Mouse (Mus musculus): ENCODE data around the gene Tbc1d1. TPM values are rescaled to one million over a fixed set of nuclear protein-coding genes. Genes with fewer than 3 reads are reported as not detected.

The Tbc1d1 gene
- polyA plus RNA-seq, 1 experiment: 17.0 TPM

GRCm38 (mm10) chr5:64125783-64126182 lies 30.3 kb upstream of the Tbc1d1 start:
- Histone ChIP-seq H3K27ac (ENCODE audit: control insufficient read depth, insufficient read depth, low read length) (no peak overlapping the region), H3K4me1 (replicated peaks; ENCODE audit: control insufficient read depth, insufficient read depth, low read length) (no peaks in the 10 kb centered on the region), H3K36me3 (ENCODE audit: control insufficient read depth, insufficient read depth, low read length) (no peaks in the 10 kb centered on the region), H3K4me3 (ENCODE audit: control insufficient read depth, insufficient read depth, low read length) (no peak overlapping the region), H3K27me3 (ENCODE audit: control insufficient read depth, insufficient read depth, low read length) (no peaks in the 10 kb centered on the region)
- no peak for DNase-seq
- TF ChIP-seq POLR2A (IDR thresholded peaks at IDR 0.05; ENCODE audit: control insufficient read depth, extremely low read depth, insufficient read depth, low read length, poor library complexity) (no peak), CTCF (IDR thresholded peaks at IDR 0.05; ENCODE audit: borderline replicate concordance, control insufficient read depth, extremely low read depth, insufficient read depth, low read length, poor library complexity) (no peak)
- WGBS: 93% methylated on average over 5 of the region's 5 CpGs

GRCm38 (mm10) chr5:64131550-64131949 lies 24.6 kb upstream of the Tbc1d1 start:
- 94% methylated on average over 5 of the region's 5 CpGs for WGBS
- H3K27me3 ChIP-seq (ENCODE audit: control insufficient read depth, insufficient read depth, low read length): no peaks in the 10 kb centered on the region
- no peak overlapping the region for H3K4me3 ChIP-seq (ENCODE audit: control insufficient read depth, insufficient read depth, low read length)
- no peaks in the 10 kb centered on the region for H3K4me1 ChIP-seq (replicated peaks; ENCODE audit: control insufficient read depth, insufficient read depth, low read length)
- no peaks in the 10 kb centered on the region for H3K36me3 ChIP-seq (ENCODE audit: control insufficient read depth, insufficient read depth, low read length)
- H3K27ac ChIP-seq (ENCODE audit: control insufficient read depth, insufficient read depth, low read length): no peak overlapping the region
- no peak for DNase-seq
- TF ChIP-seq POLR2A (IDR thresholded peaks at IDR 0.05; ENCODE audit: control insufficient read depth, extremely low read depth, insufficient read depth, low read length, poor library complexity) (no peak), CTCF (IDR thresholded peaks at IDR 0.05; ENCODE audit: borderline replicate concordance, control insufficient read depth, extremely low read depth, insufficient read depth, low read length, poor library complexity) (no peak)

GRCm38 (mm10) chr5:64133901-64134300 lies 22.2 kb upstream of the Tbc1d1 start:
- 93% methylated on average over 4 of the region's 4 CpGs for WGBS

GRCm38 (mm10) chr5:64136325-64136724 lies 19.8 kb upstream of the Tbc1d1 start:
- peak; percentile 21 for DNase-seq
- no peaks in the 10 kb centered on the region for H3K4me1 ChIP-seq (replicated peaks; ENCODE audit: control insufficient read depth, insufficient read depth, low read length)
- 80% methylated on average over 5 of the region's 5 CpGs for WGBS

More at GRCm38 (mm10) chr5:64133901-64134300, 22.2 kb upstream of the Tbc1d1 start:
- no peak for TF ChIP-seq POLR2A (IDR thresholded peaks at IDR 0.05; ENCODE audit: control insufficient read depth, extremely low read depth, insufficient read depth, low read length, poor library complexity)
- no peak for TF ChIP-seq CTCF (IDR thresholded peaks at IDR 0.05; ENCODE audit: borderline replicate concordance, control insufficient read depth, extremely low read depth, insufficient read depth, low read length, poor library complexity)
- Histone ChIP-seq H3K4me3 (ENCODE audit: control insufficient read depth, insufficient read depth, low read length) (no peak overlapping the region), H3K27ac (ENCODE audit: control insufficient read depth, insufficient read depth, low read length) (no peak overlapping the region), H3K36me3 (ENCODE audit: control insufficient read depth, insufficient read depth, low read length) (no peaks in the 10 kb centered on the region), H3K27me3 (ENCODE audit: control insufficient read depth, insufficient read depth, low read length) (no peaks in the 10 kb centered on the region), H3K4me1 (replicated peaks; ENCODE audit: control insufficient read depth, insufficient read depth, low read length) (no peaks in the 10 kb centered on the region)
- DNase-seq: no peak

GRCm38 (mm10) chr5:64140202-64140601 lies 15.9 kb upstream of the Tbc1d1 start:
- H3K4me3 ChIP-seq (ENCODE audit: control insufficient read depth, insufficient read depth, low read length): no peak overlapping the region
- WGBS: 90% methylated on average over 3 of the region's 3 CpGs
- H3K27ac ChIP-seq (ENCODE audit: control insufficient read depth, insufficient read depth, low read length): no peak overlapping the region
- no peak for DNase-seq
- TF ChIP-seq CTCF (IDR thresholded peaks at IDR 0.05; ENCODE audit: borderline replicate concordance, control insufficient read depth, extremely low read depth, insufficient read depth, low read length, poor library complexity): no peak
- TF ChIP-seq POLR2A (IDR thresholded peaks at IDR 0.05; ENCODE audit: control insufficient read depth, extremely low read depth, insufficient read depth, low read length, poor library complexity): no peak
- H3K4me1 ChIP-seq (replicated peaks; ENCODE audit: control insufficient read depth, insufficient read depth, low read length): no peaks in the 10 kb centered on the region
- H3K36me3 ChIP-seq (ENCODE audit: control insufficient read depth, insufficient read depth, low read length): no peaks in the 10 kb centered on the region
- H3K27me3 ChIP-seq (ENCODE audit: control insufficient read depth, insufficient read depth, low read length): no peaks in the 10 kb centered on the region

More at GRCm38 (mm10) chr5:64136325-64136724, 19.8 kb upstream of the Tbc1d1 start:
- Histone ChIP-seq H3K4me3 (ENCODE audit: control insufficient read depth, insufficient read depth, low read length) (no peak overlapping the region), H3K27ac (ENCODE audit: control insufficient read depth, insufficient read depth, low read length) (no peak overlapping the region), H3K36me3 (ENCODE audit: control insufficient read depth, insufficient read depth, low read length) (no peaks in the 10 kb centered on the region), H3K27me3 (ENCODE audit: control insufficient read depth, insufficient read depth, low read length) (no peaks in the 10 kb centered on the region)
- TF ChIP-seq CTCF (IDR thresholded peaks at IDR 0.05; ENCODE audit: borderline replicate concordance, control insufficient read depth, extremely low read depth, insufficient read depth, low read length, poor library complexity) (no peak), POLR2A (IDR thresholded peaks at IDR 0.05; ENCODE audit: control insufficient read depth, extremely low read depth, insufficient read depth, low read length, poor library complexity) (no peak)

GRCm38 (mm10) chr5:64144315-64144714 lies 11.8 kb upstream of the Tbc1d1 start:
- WGBS: 91% methylated on average over 5 of the region's 5 CpGs
- Histone ChIP-seq H3K4me3 (ENCODE audit: control insufficient read depth, insufficient read depth, low read length) (no peak overlapping the region), H3K36me3 (ENCODE audit: control insufficient read depth, insufficient read depth, low read length) (no peaks in the 10 kb centered on the region), H3K27me3 (ENCODE audit: control insufficient read depth, insufficient read depth, low read length) (no peaks in the 10 kb centered on the region), H3K27ac (ENCODE audit: control insufficient read depth, insufficient read depth, low read length) (no peak overlapping the region), H3K4me1 (replicated peaks; ENCODE audit: control insufficient read depth, insufficient read depth, low read length) (no peaks in the 10 kb centered on the region)
- DNase-seq: no peak
- TF ChIP-seq CTCF (IDR thresholded peaks at IDR 0.05; ENCODE audit: borderline replicate concordance, control insufficient read depth, extremely low read depth, insufficient read depth, low read length, poor library complexity): no peak
- TF ChIP-seq POLR2A (IDR thresholded peaks at IDR 0.05; ENCODE audit: control insufficient read depth, extremely low read depth, insufficient read depth, low read length, poor library complexity): no peak
